Mouse (Mus musculus) heart, postnatal 10 days (tissue): ENCODE measurements around the gene Orm3. TPM values are rescaled to one million over a fixed set of nuclear protein-coding genes. Genes with fewer than 3 reads are reported as not detected.
A peak's percentile ranks its signal among the peaks of the same experiment; 100 is the strongest.

Source experiments
- DNase-seq, 2 experiments: peaks; one replicate each; pipeline ENCODE4 v3.0.0; 2021
- intact Hi-C: fragments of 180-260 bp; cut with DNase I; formaldehyde crosslinking; loops from one replicate; pipeline ENCODE4 v1.15.1; 2025
- total RNA-seq, 2 experiments: library from RNA; stranded (reverse); gene quantifications; 2 replicates each; pipeline ENCODE4 v1.2.3; 2021

Orm3 gene
- under 1 TPM in 1 of 2 experiments, not detected in 1; 0.60 TPM for total RNA-seq

DNA sequence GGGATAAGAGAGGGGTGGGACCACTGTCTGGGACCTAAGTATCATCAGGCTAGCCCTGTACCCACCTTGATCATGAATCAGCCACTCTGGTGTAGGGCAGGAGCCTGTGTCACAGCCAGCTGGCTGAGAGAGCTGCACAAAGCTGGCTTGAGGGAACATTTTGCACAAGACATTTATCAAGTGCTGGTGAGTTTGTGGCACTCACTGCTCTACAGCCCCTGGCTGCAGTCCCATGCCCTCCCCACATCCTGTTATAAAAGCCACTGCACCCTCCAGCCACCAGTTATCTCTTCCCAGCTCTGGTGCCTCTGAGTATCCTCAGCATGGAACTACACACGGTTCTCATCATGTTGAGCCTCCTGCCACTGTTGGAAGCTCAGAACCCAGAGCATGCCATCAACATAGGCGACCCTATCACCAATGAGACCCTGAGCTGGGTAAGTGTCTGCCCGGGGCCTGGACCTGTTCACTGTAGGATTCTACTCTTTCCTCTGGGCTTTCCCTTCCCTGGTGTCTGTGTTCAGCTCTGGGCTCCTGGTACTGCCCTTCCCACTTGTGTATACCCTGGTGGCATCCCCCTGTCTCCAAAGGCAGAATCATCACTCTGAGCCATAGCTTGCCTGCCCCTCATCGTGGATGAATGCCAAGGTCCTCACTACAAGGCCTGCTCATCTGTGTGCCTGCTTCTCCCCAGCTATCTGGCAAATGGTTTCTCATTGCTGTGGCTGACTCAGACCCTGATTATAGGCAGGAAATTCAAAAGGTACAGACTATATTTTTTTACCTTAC is at the start of gene Orm3:
TSS of gene Orm3 (plus strand) at position 286 of the 789 bp plus-strand sequence.
- intact Hi-C loops, result no loop called here

DNA sequence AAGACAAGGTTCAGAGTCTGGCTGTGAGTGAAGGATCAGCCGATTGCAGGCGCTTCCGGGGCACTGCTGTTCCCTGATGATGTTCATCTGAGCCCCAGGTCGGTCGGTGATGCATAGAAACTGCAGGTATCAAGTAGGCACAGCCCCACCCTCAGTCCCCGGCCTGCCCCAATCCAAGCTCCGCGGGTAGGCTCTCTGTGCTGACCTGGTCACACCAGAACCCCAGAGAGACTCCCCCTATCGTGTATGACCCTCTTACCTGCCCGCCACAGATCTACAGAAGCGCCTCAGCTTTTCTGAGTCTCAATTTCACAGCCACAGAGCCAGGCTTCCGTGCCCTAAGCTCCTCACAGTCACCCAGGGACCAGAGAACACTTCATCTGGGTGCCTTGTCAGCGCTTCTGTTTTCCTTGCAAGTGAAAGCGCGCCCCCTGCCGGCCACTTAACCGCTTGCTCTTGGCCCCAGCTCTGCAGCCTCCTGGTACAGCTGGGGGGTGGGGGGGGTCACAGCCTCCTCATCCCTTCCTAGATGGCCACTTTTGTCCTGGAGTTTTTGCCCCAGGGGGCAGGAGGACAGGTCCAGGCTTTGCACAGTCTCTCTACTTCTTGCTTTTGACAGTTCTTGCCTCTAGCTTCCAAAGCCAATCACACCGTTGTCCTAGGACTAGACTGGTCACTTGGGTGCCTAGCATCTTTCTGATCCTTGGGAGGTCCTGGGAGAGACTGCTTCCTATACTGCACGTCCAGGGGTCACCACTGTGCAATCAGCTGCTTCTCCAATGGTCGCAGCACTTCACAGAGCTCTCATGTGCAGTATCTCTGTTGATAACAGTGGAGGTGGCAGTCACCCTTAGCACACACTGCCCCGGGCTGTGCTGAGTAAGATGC is 48.5 kb upstream of the Orm3 start:
- peak; percentile 90 to 93 for DNase-seq
- intact Hi-C loops, result loop anchor here (1.0 kb wide), 1 partner anchor 91 kb away; no protein-coding TSS in a partner anchor

More for the DNA sequence above, at the start of gene Orm3:
- DNase-seq, result peak; percentile 63 to 73

DNA sequence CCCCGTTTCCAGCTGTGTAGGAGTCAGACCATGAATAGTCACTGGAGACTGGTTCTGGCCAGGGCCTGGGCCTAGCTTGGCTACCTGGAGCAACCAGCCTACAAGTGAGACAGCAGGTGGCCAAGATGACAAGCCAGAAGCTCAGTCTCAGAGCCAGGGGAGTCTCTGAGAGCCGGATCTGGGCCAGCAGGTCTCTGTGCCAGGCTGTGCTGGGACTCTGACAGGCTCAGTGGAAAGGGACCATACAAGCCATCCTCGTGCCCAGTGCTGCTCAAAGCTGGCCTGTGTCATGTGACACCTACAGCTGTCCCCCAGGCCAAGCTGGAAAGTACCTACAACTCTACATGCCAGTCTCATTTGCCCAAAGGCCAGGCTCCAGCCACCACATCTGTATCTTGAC is 47.6 kb upstream of the Orm3 start:
- intact Hi-C loops, result no loop called here
- peak in 1 of 2 experiments; percentile 23 for DNase-seq

DNA sequence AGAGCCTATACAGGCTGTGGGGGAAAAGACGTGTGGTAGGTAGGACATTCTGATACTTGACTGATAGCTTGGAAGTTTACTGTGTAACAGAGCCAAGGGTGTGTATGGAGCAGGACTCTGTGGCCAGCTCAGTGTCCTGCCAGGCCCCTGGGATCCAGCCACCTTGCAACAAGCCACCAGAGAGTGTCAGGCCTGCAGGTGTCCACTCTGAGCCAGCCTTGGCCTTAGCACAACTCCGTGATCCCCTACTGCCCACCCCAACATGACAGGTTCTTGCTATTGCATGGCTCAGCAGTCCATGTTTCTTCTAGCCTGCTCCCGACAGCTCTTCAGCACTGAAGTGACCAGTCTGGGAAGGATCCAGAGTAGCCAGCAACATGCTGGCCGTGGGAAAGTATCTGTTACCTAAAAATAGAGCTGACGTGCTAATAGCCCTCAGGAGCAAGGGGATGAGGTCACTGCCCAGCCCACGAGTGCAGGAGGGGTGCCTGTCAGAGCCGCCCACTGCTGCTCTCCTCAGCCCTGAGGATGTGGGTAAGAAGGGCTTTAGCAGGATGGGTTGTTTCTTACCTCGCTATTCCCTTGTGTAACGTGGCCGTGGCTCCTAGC is 45.6 kb upstream of the Orm3 start:
- intact Hi-C loops, result no loop called here
- DNase-seq, result peak; percentile 78 to 84

DNA sequence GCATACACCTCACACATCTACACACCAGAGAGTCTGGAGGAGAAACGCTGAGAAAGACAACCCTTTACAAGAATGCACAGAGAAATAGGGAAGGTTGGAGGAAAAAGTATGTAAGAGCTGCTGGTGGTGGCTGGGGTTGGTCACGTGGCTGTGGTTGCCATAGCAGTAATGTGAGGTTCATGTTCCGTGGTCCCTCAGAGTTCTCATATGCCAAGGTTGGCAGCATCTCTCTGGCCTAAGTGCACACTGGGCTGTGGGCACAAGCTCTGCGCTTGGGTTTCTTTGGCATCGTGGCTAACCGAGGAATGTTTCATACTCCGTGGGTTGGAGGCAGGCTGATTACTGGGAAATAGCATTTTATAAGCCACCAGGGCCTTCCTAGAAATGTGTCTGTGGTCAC is 44.5 kb upstream of the Orm3 start:
- DNase-seq, result no peak
- intact Hi-C loops, result no loop called here

DNA sequence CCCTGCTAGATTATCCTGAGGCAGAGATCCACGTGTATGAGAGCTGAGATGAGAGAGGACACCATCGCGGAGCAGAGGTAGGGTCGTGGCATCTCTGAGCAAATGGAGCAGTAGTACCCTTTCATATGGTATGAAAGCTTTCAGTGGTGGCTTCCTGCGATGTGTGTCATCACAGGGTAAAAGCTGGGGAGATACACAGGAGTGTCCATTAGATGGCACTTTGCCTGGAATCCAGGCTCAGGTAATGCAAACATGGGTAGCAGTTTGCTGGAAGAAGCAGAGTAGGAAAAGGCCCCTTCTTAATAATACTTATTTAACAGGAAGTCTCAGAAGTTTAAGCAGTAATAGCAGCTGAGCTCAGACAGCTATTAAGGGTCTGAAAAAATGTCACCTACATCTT is 41.9 kb upstream of the Orm3 start:
- DNase-seq, result no peak
- intact Hi-C loops, result no loop called here

DNA sequence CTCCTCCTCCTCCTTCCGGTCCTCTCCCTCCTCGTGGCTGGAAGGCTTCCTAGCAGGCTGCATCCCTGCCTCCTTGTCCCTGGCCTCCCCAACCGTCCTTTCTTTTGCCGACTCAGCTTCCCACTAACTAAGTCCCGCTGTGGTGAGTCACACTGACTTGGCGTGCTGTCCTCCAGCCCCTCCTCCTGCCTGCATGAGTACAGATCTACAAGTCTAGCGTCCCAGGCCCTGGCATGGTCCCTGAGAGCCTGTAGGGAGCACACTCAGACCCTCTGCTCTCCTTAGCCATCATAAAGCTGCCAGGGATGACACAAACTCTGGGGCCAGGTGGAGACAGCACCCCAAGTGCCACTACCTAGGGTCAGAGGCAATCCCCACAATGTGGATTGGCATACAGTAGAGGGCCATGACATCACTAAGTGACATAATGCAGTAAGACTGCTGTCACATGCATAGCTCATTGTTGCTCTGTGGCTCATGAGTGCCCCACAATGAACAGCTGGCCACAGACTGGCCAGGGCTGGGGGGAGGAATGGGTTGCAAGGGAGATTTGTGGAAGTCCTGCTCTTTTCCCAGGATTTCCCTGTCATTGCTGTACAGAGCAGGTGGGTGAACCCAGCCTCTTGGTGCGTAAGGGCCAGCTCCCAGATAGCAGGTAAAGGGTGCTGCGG is 39.8 kb upstream of the Orm3 start:
- DNase-seq, result peak; percentile 73
- intact Hi-C loops, result no loop called here

DNA sequence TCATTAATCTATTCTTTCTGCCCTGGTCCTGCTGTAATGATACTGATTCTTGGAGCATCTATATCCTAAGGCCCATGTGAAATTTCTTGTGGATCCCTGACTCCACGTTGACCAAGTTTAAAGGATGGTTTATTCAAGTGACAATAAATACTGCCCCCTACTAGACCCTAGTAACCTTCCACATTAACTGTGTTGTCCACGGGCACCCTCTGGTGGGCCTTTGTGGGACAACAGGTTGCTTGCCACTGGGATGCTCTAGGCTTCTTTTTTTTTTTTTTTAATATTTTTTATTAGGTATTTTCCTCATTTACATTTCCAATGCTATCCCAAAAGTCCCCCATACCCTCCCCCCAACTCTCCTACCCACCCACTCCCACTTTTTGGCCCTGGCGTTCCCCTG is 36.4 kb upstream of the Orm3 start:
- intact Hi-C loops, result loop anchor here (1.0 to 2.0 kb wide), 3 partner anchors 105 to 161 kb away; partner anchors contain the start of gene Col27a1
- peak; percentile 76 to 87 for DNase-seq

DNA sequence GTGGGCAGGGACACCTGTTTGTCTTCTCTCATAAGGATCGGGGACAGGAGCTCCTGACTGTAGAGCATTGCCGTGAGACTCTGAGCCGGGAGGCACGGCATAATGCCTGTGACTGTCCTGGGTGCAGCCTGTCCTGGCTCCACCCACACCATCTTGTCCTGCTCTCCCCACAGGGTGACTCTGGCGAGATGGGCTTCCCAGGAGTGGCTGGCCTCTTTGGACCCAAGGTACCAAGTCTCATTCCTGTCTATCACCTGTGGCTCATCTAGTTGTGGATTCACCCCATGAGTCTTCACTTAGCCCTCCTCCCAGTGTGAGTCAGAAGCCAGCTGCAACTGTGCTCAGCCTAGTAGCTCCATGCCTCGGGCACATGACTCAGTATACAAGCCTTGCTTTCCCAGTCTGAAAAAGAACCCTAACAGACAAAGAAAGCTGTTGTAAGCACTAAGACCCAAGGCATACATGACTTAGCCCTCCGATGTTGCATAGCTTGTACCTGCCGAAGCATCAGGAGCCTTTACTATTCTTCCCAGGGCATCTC is 32.6 kb upstream of the Orm3 start:
- DNase-seq, result no peak
- intact Hi-C loops, result no loop called here

DNA sequence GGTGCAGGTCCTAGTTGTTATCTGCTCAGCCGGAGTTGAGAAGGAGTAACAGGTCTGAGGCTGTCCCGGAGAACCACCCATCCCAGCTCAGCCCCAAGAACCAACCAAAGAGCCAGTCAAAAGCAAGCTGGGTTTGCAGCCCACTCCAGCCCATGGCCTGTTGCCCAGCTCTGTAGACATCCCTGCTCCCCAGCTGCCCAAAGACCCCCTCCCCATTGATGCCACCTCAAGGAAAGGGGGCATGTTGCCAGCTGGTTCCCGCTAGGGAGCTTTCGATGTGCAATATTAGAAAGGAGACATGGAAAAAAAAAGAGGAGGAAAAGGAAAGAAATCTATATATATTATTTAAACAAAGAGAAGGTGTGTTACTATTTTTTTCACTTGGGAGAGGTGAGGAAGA is 22.6 kb upstream of the Orm3 start:
- DNase-seq, result no peak
- intact Hi-C loops, result no loop called here

DNA sequence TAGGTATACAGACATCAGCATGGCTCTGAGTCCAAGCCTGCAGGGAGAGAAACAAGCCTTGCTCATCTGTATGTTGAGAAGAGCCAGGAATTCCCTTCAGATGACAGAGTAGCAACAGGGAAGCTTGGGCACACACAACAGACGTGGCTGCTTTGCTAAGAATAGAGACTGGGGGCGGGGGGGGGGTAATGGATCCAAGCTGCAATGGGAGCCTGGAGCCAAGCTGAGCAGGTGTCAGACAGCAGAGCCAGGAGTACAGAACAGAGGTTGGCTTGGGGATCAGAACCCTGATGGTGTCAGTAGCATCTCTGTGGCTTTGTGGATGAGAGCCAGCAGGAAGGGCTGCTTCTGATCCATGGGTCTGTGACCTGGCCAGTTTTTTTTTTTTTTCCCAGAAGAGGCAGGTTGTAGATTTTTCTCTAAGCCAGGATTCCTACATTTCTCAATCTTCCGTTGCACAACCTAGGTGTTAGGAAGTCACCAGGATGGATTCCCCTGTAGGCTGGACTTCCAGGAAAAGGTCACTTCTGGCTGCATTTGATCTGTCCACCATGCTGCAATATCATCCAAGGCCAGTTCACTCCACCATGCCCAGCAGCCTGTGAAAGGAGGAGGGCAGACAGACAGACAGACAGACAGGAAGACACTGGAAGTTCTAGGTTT is 17.4 kb upstream of the Orm3 start:
- intact Hi-C loops, result no loop called here
- DNase-seq, result no peak

DNA sequence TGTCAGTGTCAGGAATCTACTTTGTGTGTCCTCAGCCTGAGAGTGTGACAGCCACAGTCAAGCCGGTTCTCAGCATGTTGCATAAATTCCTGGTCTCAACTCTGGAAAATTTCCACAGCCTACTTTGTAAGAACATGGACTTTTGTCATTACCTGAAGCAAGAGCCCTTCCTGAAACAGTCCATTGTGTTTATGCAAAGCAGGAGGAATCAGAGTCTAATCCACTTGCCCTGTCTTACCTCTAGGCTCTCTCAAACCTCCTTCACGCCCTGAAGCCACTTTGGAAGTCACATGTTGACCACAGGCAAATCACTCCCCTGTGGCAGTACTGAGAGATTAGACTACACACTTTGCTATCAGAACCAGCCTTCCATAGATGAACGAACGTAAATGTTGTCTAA is 13.5 kb upstream of the Orm3 start:
- intact Hi-C loops, result no loop called here
- no peak for DNase-seq

DNA sequence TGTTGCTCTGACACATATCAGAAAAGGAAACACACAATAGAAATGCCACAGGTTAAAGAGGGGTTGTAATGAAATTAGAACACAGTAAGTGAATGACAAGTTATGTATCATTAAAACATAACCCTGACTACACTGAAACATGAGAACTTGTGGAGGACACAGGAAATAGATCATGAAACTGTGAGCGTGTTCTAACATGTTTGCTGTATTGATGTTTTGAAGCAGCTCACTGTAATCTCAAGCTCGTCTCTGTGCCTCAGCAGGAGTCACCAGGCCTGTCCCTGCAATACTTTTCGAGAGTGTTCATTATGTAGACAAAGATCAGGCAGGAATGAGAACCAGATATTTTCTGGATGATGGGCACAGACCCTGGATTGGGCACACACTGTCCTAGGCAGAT is 12.4 kb upstream of the Orm3 start:
- intact Hi-C loops, result no loop called here
- no peak for DNase-seq

DNA sequence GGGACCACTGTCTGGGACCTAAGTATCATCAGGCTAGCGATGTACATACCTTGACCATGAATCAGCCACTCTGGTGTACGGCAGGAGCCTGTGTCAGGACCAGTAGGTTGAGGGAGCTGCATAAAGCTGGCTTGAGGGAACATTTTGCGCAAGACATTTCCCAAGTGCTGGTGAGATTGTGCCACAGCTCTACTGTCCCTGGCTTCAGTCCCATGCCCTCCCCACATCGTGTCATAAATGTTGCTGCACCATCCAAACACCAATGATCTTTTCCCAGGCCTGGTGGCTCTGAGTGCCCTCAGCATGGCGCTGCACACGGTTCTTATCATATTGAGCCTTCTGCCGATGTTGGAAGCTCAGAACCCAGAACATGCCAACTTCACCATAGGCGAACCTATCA is 11.7 kb upstream of the Orm3 start, which contains the start of gene Orm1:
TSS of gene Orm1 (plus strand) at position 266 of the 400 bp plus-strand sequence.
- DNase-seq, result no peak

DNA sequence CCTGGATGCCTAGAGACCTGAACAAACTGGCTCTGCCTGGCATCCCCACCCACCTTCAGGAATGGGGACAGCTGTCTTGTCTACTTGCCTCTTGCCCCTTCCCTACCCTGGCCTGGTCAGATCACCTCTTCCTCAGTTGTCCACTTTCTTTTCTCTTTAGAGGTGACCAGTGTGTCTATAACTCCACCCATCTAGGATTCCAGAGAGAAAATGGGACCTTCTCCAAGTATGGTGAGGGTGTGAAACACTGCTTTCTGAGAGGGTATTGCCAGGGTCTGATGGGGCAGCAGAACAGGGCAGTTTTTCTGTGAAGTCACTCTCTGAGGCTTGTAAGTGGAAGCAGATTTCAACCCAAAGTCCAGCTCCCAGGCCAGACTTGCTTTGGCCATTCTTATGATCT is 10.7 kb upstream of the Orm3 start:
- DNase-seq, result no peak
- intact Hi-C loops, result no loop called here

More for the DNA sequence above, 11.7 kb upstream of the Orm3 start, which contains the start of gene Orm1:
- intact Hi-C loops, result no loop called here

DNA sequence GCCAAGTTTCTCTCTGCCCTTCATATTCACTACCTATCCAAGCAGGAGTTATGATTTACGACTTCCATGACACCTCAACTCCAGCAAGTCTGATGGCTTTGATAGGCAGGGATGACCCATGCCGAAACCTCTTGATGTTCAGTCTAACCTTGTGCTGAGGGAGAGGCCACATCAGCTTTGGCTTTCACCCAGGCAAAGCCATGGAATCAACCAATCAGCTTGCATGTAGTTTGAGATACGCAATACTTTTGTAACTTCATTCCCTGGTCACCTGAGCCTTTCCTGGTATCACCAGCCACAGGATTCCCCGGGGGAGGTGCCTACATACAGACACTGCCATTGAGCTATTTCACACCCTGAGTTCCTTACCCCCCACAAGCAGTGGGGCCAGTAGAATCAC is 9.3 kb upstream of the Orm3 start:
- no peak for DNase-seq
- intact Hi-C loops, result no loop called here

DNA sequence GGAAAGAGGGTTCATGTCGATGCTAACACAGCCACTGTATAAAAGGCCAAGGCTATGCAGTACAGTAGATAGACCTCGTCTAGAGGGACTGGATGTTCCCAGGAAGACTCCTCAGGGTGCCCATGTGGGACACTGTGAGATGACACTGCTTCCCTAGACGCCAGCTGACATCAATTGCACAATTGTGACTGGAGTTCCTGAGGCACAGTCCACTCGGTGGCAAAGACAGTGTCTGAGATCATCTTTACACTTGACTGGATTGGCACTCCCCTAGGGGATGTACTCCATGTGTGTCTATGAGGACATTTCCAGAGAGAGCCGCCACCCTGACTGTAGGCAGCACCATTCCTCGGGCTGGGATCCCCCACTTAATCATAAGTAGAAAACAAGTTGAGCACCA is 7.4 kb upstream of the Orm3 start:
- intact Hi-C loops, result no loop called here
- no peak for DNase-seq

DNA sequence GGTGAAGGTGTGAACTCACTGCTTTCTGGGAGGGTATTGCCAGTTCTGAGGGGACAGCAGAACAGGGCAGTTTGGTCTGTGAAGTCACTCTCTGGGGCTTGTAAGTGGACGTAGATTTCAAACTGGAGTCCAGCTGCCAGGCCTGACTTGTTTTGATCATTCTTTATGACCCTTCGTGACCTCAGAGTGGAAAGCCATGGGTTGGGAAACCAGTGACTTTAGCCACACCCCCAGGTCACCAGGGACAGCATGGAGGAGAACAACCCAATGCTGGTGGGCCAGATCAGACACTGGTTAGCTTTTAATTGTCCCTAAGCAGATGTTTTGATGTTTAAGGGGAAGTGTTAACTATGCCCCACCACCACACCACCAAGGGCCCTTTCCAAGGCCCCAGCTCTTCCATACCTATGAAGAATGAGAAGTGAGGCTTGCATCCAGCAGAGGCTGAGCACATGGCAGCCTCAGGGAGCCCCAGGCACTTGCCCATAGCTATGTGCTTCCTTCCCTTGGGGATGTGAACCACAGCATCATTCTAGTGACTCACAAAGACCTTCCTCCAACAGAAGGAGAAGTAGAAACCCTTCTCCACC is 1.1 kb downstream of the Orm3 start:
- intact Hi-C loops, result no loop called here
- DNase-seq, result no peak

DNA sequence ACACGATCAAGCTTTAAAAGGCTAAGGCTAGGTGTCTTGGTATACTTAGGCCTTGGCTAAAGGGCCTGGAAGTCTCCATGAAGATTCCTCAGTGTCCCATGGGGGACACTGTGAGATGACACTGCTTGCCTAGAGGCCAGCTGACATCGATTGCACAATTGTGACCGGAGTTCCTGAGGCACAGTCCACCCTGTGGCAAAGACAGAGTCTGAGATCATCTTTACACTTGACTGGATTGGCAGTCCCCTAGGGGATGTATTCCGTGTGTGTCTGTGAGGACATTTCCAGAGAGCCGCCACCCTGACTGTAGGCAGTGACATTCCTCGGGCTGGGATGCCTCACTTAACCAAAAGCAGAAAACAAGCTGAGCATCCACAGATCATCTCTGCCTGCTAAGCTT is 3.9 kb downstream of the Orm3 start:
- intact Hi-C loops, result no loop called here
- DNase-seq, result no peak
